Mouse (Mus musculus) kidney, postnatal 0 days (tissue): Measurements from ENCODE around the gene Mtmr6. TPM values are rescaled to one million over a fixed set of nuclear protein-coding genes. Genes with fewer than 3 reads are reported as not detected.

Source experiments
- ATAC-seq: fragments of 200-750 bp; cut with Nextera tagmentation; replicated peaks from 2 replicates; pipeline ENCODE4 v1.8.0; 2017; ENCODE audit warnings: low read depth, moderate number of reproducible peaks, moderate TSS enrichment, moderate library complexity; ENCODE audit not compliant: low FRiP score
- DNase-seq: peaks from one replicate; pipeline ENCODE4 v3.0.0-alpha.2; 2016; ENCODE audit warnings: low spot score
- H3K27ac ChIP-seq: fragments of 300-500 bp; sonication (generic); 2 replicates; pipeline ENCODE4 v1.5.1; 2014; ENCODE audit warnings: mild to moderate bottlenecking
- H3K27me3 ChIP-seq: fragments of 300-500 bp; sonication (generic); 2 replicates; pipeline ENCODE4 v1.6.1; 2014; ENCODE audit warnings: low read length, mixed read lengths; ENCODE audit not compliant: insufficient read depth
- H3K36me3 ChIP-seq: fragments of 300-500 bp; sonication (generic); 2 replicates; pipeline ENCODE4 v1.6.1; 2014; ENCODE audit warnings: low read length, mixed read lengths; ENCODE audit not compliant: insufficient read depth
- H3K4me1 ChIP-seq: fragments of 300-500 bp; sonication (generic); replicated peaks from 2 replicates; pipeline ENCODE4 v1.6.1; 2014; ENCODE audit warnings: antibody characterized with exemption, low read length, mixed read lengths; ENCODE audit not compliant: insufficient read depth
- H3K4me2 ChIP-seq: fragments of 300-500 bp; sonication (generic); 2 replicates; pipeline ENCODE4 v1.6.1; 2014; ENCODE audit warnings: mild to moderate bottlenecking, low read length, moderate library complexity, mixed read lengths
- H3K4me3 ChIP-seq: fragments of 300-500 bp; sonication (generic); replicated peaks from 2 replicates; pipeline ENCODE4 v1.5.1; 2014; ENCODE audit warnings: low read depth, low read length
- H3K9ac ChIP-seq: fragments of 300-500 bp; sonication (generic); 2 replicates; pipeline ENCODE4 v1.6.1; 2014; ENCODE audit warnings: low read depth, low read length
- H3K9me3 ChIP-seq: fragments of 300-500 bp; sonication (generic); replicated peaks from 2 replicates; pipeline ENCODE4 v1.6.1; 2016; ENCODE audit warnings: low read length, inconsistent platforms, mixed read lengths
- CTCF ChIP-seq: IDR thresholded peaks from 2 replicates; pipeline ENCODE4 v1.5.1; 2016; ENCODE audit warnings: antibody characterized with exemption, low read depth, mild to moderate bottlenecking, moderate library complexity
- WGBS: fragments of 180-500 bp; shearing (Covaris S2); extraction: QIAGEN DNeasy Blood & Tissue Kit; methylation state at CpG from one replicate; pipeline ENCODE4 v1.1.7; 2014; 5-methylcytosine and 5-hydroxymethylcytosine counted together
- polyA plus RNA-seq: library from polyadenylated mRNA; unstranded; fragments of >200 nt; fragmentation: Nextera tagmentation; extraction: Ambion mirVana; gene quantifications from 2 replicates; pipeline ENCODE4 v1.2.1, GENCODE M21; 2015

Gene Mtmr6
- polyA plus RNA-seq, 1 experiment from 2014 or later = 31.3 TPM

DNA sequence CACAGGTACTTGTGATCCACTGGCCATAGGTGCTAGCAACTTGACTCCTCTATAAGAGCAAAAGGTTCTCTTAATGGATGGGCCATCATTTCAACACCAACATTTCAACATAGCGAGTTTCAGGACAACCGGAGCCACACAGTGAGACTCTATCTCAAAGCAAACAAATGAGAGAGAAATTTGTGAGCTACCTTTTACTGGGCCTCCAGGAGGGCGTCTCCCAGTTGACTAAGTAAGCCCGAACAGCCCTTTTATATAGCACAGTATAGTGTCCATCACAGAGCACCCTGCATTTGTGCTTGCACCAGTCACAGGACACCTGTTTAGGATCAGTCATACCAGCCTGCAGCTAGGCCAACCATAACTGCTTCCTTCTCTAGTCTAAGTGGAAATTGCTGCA lies 7.9 kb upstream of the Mtmr6 start:
- H3K4me2 ChIP-seq = no peak overlapping the region
- no peak overlapping the region for H3K27ac ChIP-seq
- no peak for DNase-seq
- H3K9me3 ChIP-seq = no peaks in the 10 kb centered on the region
- ATAC-seq = no peak
- 68% methylated on average over 4 of the region's 4 CpGs for WGBS
- TF ChIP-seq CTCF = no peak
- no peak overlapping the region for H3K9ac ChIP-seq
- no peaks in the 10 kb centered on the region for H3K36me3 ChIP-seq
- no peak overlapping the region for H3K4me3 ChIP-seq
- H3K4me1 ChIP-seq = no peaks in the 10 kb centered on the region; the same call in 1 of the 2 replicates
- H3K27me3 ChIP-seq = no peaks in the 10 kb centered on the region

GRCm38 (mm10) chr14:60257851-60258250 lies 7.2 kb upstream of the Mtmr6 start:
- Histone ChIP-seq H3K4me3 (no peak overlapping the region), H3K4me2 (no peak overlapping the region), H3K9ac (no peak overlapping the region), H3K27me3 (no peaks in the 10 kb centered on the region), H3K9me3 (no peaks in the 10 kb centered on the region), H3K27ac (no peak overlapping the region), H3K4me1 (no peaks in the 10 kb centered on the region), H3K36me3 (no peaks in the 10 kb centered on the region)
- DNase-seq (no peak), ATAC-seq (no peak)
- no peak for TF ChIP-seq CTCF
- WGBS = 86% methylated on average over 1 of the region's 1 CpGs

GRCm38 (mm10) chr14:60262316-60262715 lies 2.7 kb upstream of the Mtmr6 start:
- ATAC-seq (no peak), DNase-seq (no peak)
- Histone ChIP-seq H3K4me1 (peaks cover 3% of the 10 kb centered on the region; the same call in 1 of the 2 replicates), H3K36me3 (no peaks in the 10 kb centered on the region), H3K4me2 (no peak overlapping the region), H3K9ac (no peak overlapping the region), H3K27me3 (no peaks in the 10 kb centered on the region), H3K27ac (no peak overlapping the region), H3K4me3 (no peak overlapping the region), H3K9me3 (no peaks in the 10 kb centered on the region)
- 53% methylated on average over 7 of the region's 7 CpGs for WGBS
- TF ChIP-seq CTCF = no peak

- no peak for DNase-seq
- H3K9me3 ChIP-seq = no peaks in the 10 kb centered on the region
- no peak overlapping the region for H3K4me3 ChIP-seq
- peaks cover 3% of the 10 kb centered on the region; the same call in 1 of the 2 replicates for H3K4me1 ChIP-seq
- TF ChIP-seq CTCF = no peak
- H3K9ac ChIP-seq = no peak overlapping the region
- no peak overlapping the region for H3K27ac ChIP-seq
- H3K36me3 ChIP-seq = no peaks in the 10 kb centered on the region
- ATAC-seq = no peak
- H3K4me2 ChIP-seq = no peak overlapping the region
- WGBS = 81% methylated on average over 6 of the region's 6 CpGs
- H3K27me3 ChIP-seq = no peaks in the 10 kb centered on the region
Measured at GRCm38 (mm10) chr14:60269333-60269732, 4.3 kb downstream of the Mtmr6 start.

DNA sequence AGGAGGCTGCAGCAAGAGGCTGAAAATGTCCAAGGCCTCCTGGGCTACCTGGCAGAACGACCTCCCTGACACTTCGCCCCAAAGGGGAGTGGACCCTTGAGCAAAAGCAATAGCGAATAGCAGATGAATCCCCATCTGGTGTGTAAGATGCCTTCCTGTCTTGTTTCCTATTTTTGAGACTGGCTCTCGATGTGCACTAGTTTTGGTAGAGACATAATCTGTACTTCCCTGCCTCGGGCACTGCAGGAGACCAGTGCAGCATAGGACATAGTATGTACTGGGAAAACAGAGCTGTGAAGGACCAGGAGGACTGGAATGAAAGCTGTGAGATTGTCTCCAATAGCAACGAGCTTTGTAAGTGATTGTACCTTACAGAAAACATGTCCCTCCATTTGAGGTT lies 8.3 kb downstream of the Mtmr6 start:
- H3K36me3 ChIP-seq = no peaks in the 10 kb centered on the region
- no peak overlapping the region for H3K27ac ChIP-seq
- ATAC-seq (no peak), DNase-seq (no peak)
- TF ChIP-seq CTCF = no peak
- H3K9me3 ChIP-seq = no peaks in the 10 kb centered on the region
- H3K9ac ChIP-seq = no peak overlapping the region
- 79% methylated on average over 6 of the region's 6 CpGs for WGBS
- no peaks in the 10 kb centered on the region for H3K4me1 ChIP-seq
- no peak overlapping the region for H3K4me3 ChIP-seq
- no peaks in the 10 kb centered on the region for H3K27me3 ChIP-seq
- no peak overlapping the region for H3K4me2 ChIP-seq

DNA sequence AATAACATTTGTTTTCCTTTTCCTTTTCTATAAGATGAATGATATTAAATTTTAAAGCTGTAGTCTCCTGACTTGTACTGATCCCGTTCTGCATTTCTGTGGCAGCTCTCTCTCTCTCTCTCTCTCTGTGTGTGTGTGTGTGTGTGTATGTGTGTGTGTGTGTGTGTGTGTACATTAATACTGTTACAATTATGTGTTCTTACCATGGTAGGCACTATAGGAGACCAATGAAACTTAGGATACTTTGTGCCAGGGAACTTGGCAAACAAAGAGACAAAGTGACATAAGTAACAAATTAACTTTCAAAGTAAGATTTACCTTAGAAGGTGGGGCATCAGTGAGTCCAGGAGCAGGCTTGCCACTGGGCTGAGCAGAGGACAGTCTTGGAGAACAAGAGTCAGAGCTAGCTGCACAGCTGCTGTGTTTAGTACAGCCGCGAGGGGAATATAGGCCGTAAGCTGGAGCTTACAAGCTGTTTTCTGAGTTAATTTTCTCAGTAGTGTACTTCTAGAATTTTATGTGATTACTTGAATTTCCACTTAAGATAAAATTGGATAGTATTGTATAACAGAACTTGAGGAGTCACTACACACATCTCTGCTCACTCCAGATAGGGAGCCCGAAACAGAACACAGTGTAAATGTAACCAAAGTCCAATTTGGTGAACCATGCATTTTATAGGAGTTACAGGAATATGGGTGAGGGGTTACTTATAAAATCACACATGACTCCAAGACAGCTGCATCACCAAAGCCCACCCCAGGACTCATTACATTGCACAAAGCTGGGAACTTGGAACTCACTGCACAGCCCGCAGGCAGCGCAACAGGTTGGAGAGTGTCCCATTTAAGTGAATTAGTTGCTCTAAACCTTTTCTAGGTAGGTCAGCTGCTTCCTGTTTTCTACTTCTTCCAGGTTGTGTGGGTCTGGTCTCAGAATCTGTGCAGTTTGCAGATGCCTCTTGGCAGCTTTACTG lies 10.6 kb downstream of the Mtmr6 start:
- no peak for DNase-seq
- H3K4me2 ChIP-seq = no peak overlapping the region
- H3K4me1 ChIP-seq = no peaks in the 10 kb centered on the region
- no peak overlapping the region for H3K4me3 ChIP-seq
- 83% methylated on average over 7 of the region's 7 CpGs for WGBS
- TF ChIP-seq CTCF = no peak
- no peak overlapping the region for H3K9ac ChIP-seq
- peak; percentile 77; the same call in 1 of the 2 replicates for ATAC-seq
- peak overlapping the region; percentile 54; the same call in 1 of the 2 replicates for H3K27ac ChIP-seq
- no peaks in the 10 kb centered on the region for H3K9me3 ChIP-seq
- H3K36me3 ChIP-seq = no peaks in the 10 kb centered on the region
- H3K27me3 ChIP-seq = no peaks in the 10 kb centered on the region
